Mouse (Mus musculus) megakaryocyte, embryonic 14.5 days (primary cell): ENCODE data around the gene Grap.

Experiments used
- FLI1 ChIP-seq: IDR thresholded peaks from 2 replicates; pipeline ENCODE4 v1.6.1; 2012; ENCODE audit warnings: low read length, inconsistent platforms, mixed read lengths
- GATA1 ChIP-seq: IDR thresholded peaks from 3 replicates; pipeline ENCODE4 v1.6.1; 2012; ENCODE audit warnings: mixed read lengths, low read length, inconsistent platforms, borderline replicate concordance

- TF ChIP-seq GATA1: no peak
- no peak for TF ChIP-seq FLI1
Observed at GRCm38 (mm10) chr11:61719826-61720225, 66.8 kb downstream of the Grap start.
